Mouse (Mus musculus) embryonic facial prominence, embryonic 12.5 days (tissue): ENCODE data around the gene Pde4d. TPM values are rescaled to one million over a fixed set of nuclear protein-coding genes. Genes with fewer than 3 reads are reported as not detected.

Source experiments
- ATAC-seq: fragments of 200-750 bp; cut with Nextera tagmentation; 2 replicates; pipeline ENCODE4 v1.8.0; 2017; ENCODE audit not compliant: insufficient number of reproducible peaks, insufficient read depth, low FRiP score, low TSS enrichment
- H3K27ac ChIP-seq: fragments of 300-500 bp; sonication (generic); 2 replicates; pipeline ENCODE4 v1.5.1; 2016; ENCODE audit warnings: mild to moderate bottlenecking
- H3K27me3 ChIP-seq: fragments of 300-500 bp; sonication (generic); 2 replicates; pipeline ENCODE4 v1.6.1; 2016; ENCODE audit warnings: mild to moderate bottlenecking, moderate library complexity
- H3K36me3 ChIP-seq: fragments of 300-500 bp; sonication (generic); 2 replicates; pipeline ENCODE4 v1.6.1; 2016; ENCODE audit warnings: mild to moderate bottlenecking
- H3K4me1 ChIP-seq: fragments of 300-500 bp; sonication (generic); 2 replicates; pipeline ENCODE4 v1.6.1; 2016
- H3K4me2 ChIP-seq: fragments of 300-500 bp; sonication (generic); replicated peaks from 2 replicates; pipeline ENCODE4 v1.6.1; 2016; ENCODE audit warnings: mild to moderate bottlenecking, moderate library complexity
- H3K4me3 ChIP-seq: fragments of 300-500 bp; sonication (generic); 2 replicates; pipeline ENCODE4 v1.5.1; 2016; ENCODE audit warnings: mild to moderate bottlenecking
- H3K9ac ChIP-seq: fragments of 300-500 bp; sonication (generic); 2 replicates; pipeline ENCODE4 v1.6.1; 2016; ENCODE audit warnings: mild to moderate bottlenecking, moderate library complexity
- H3K9me3 ChIP-seq: fragments of 300-500 bp; sonication (generic); 2 replicates; pipeline ENCODE4 v1.6.1; 2016; ENCODE audit warnings: mild to moderate bottlenecking, moderate library complexity
- WGBS: fragments of 180-500 bp; shearing (Covaris S2); methylation state at CpG from one replicate; pipeline ENCODE4 v1.1.7; 2016; 5-methylcytosine and 5-hydroxymethylcytosine counted together
- polyA plus RNA-seq: library from polyadenylated mRNA; unstranded; fragments of >200 nt; fragmentation: Nextera tagmentation; extraction: Ambion mirVana; gene quantifications from 2 replicates; pipeline ENCODE4 v1.2.1, GENCODE M21; 2016

The Pde4d gene
- polyA plus RNA-seq, 1 experiment from 2014 or later, result 20.4 TPM

GRCm38 (mm10) chr13:109236047-109236446 is 786.3 kb downstream of the Pde4d start:
- WGBS, result 77% methylated on average over 4 of the region's 4 CpGs
- H3K4me1 ChIP-seq, result peaks cover 13% of the 10 kb centered on the region
- ATAC-seq, result no peak
- no peaks in the 10 kb centered on the region for H3K27me3 ChIP-seq
- no peak overlapping the region for H3K4me2 ChIP-seq
- no peak overlapping the region for H3K27ac ChIP-seq
- H3K9ac ChIP-seq, result no peak overlapping the region
- H3K4me3 ChIP-seq, result no peak overlapping the region
- no peaks in the 10 kb centered on the region for H3K9me3 ChIP-seq
- H3K36me3 ChIP-seq, result no peaks in the 10 kb centered on the region

- ATAC-seq, result no peak
- no peaks in the 10 kb centered on the region for H3K36me3 ChIP-seq
- no peak overlapping the region for H3K9ac ChIP-seq
- no peak overlapping the region for H3K27ac ChIP-seq
- no peaks in the 10 kb centered on the region for H3K27me3 ChIP-seq
- 58% methylated on average over 4 of the region's 4 CpGs for WGBS
- H3K9me3 ChIP-seq, result no peaks in the 10 kb centered on the region
- H3K4me3 ChIP-seq, result no peak overlapping the region
- H3K4me2 ChIP-seq, result no peak overlapping the region
- H3K4me1 ChIP-seq, result 0 out of 2 replicates have a peak, but pooled peaks cover 2% of the 10 kb centered on the region
These were observed 788.9 kb downstream of the Pde4d start for GRCm38 (mm10) chr13:109238670-109239069.

GRCm38 (mm10) chr13:109239296-109239695 is 789.5 kb downstream of the Pde4d start:
- H3K4me1 ChIP-seq, result 0 out of 2 replicates have a peak, but pooled peaks cover 2% of the 10 kb centered on the region
- H3K4me3 ChIP-seq, result no peak overlapping the region
- no peaks in the 10 kb centered on the region for H3K9me3 ChIP-seq
- H3K9ac ChIP-seq, result no peak overlapping the region
- H3K36me3 ChIP-seq, result no peaks in the 10 kb centered on the region
- H3K27me3 ChIP-seq, result no peaks in the 10 kb centered on the region
- 55% methylated on average over 11 of the region's 11 CpGs for WGBS
- H3K27ac ChIP-seq, result no peak overlapping the region
- no peak for ATAC-seq
- H3K4me2 ChIP-seq, result no peak overlapping the region

GRCm38 (mm10) chr13:109242456-109243050 is 792.8 kb downstream of the Pde4d start:
- Histone ChIP-seq H3K4me3 (no peak overlapping the region), H3K9ac (no peak overlapping the region), H3K9me3 (no peaks in the 10 kb centered on the region), H3K4me2 (no peak overlapping the region), H3K27ac (no peak overlapping the region), H3K27me3 (no peaks in the 10 kb centered on the region), H3K4me1 (0 out of 2 replicates have a peak, but pooled peaks cover 2% of the 10 kb centered on the region), H3K36me3 (no peaks in the 10 kb centered on the region)
- 64% methylated on average over 9 of the region's 9 CpGs for WGBS
- no peak for ATAC-seq

GRCm38 (mm10) chr13:109243160-109243559 is 793.4 kb downstream of the Pde4d start:
- Histone ChIP-seq H3K4me3 (no peak overlapping the region), H3K9me3 (no peaks in the 10 kb centered on the region), H3K9ac (no peak overlapping the region), H3K4me1 (0 out of 2 replicates have a peak, but pooled peaks cover 2% of the 10 kb centered on the region), H3K27me3 (no peaks in the 10 kb centered on the region), H3K4me2 (no peak overlapping the region), H3K36me3 (no peaks in the 10 kb centered on the region), H3K27ac (no peak overlapping the region)
- no peak for ATAC-seq
- 80% methylated on average over 3 of the region's 3 CpGs for WGBS

- Histone ChIP-seq H3K9ac (no peak overlapping the region), H3K4me3 (no peak overlapping the region), H3K27me3 (no peaks in the 10 kb centered on the region), H3K4me2 (no peak overlapping the region), H3K27ac (no peak overlapping the region), H3K36me3 (no peaks in the 10 kb centered on the region), H3K9me3 (no peaks in the 10 kb centered on the region), H3K4me1 (no peaks in the 10 kb centered on the region)
- no peak for ATAC-seq
- WGBS, result 87% methylated on average over 4 of the region's 4 CpGs
These were observed 797.3 kb downstream of the Pde4d start for GRCm38 (mm10) chr13:109247061-109247460.

- no peak overlapping the region for H3K9ac ChIP-seq
- no peaks in the 10 kb centered on the region for H3K36me3 ChIP-seq
- no peaks in the 10 kb centered on the region for H3K4me1 ChIP-seq
- no peaks in the 10 kb centered on the region for H3K9me3 ChIP-seq
- no peak overlapping the region for H3K27ac ChIP-seq
- no peak overlapping the region for H3K4me3 ChIP-seq
- no peak overlapping the region for H3K4me2 ChIP-seq
- no peak for ATAC-seq
- H3K27me3 ChIP-seq, result no peaks in the 10 kb centered on the region
These were observed 799.6 kb downstream of the Pde4d start for GRCm38 (mm10) chr13:109249315-109249714.

- Histone ChIP-seq H3K27me3 (no peaks in the 10 kb centered on the region), H3K27ac (no peak overlapping the region), H3K36me3 (no peaks in the 10 kb centered on the region), H3K4me1 (no peaks in the 10 kb centered on the region), H3K4me2 (no peak overlapping the region), H3K9ac (no peak overlapping the region), H3K9me3 (no peaks in the 10 kb centered on the region), H3K4me3 (no peak overlapping the region)
- ATAC-seq, result no peak
- WGBS, result 62% methylated on average over 4 of the region's 4 CpGs
These were observed 805.9 kb downstream of the Pde4d start for GRCm38 (mm10) chr13:109255634-109256033.

- Histone ChIP-seq H3K9me3 (no peaks in the 10 kb centered on the region), H3K36me3 (no peaks in the 10 kb centered on the region), H3K27ac (peak overlapping the region; percentile 86), H3K4me1 (peaks cover under 1% of the 10 kb centered on the region; the same call in 1 of the 2 replicates), H3K4me2 (peak overlapping the region; percentile 73), H3K4me3 (peak overlapping the region; percentile 49), H3K27me3 (no peaks in the 10 kb centered on the region), H3K9ac (peak overlapping the region; percentile 64)
- WGBS, result under 1% methylated on average over 23 of the region's 23 CpGs
- ATAC-seq, result peak; percentile 90
These were observed 810.6 kb downstream of the Pde4d start for GRCm38 (mm10) chr13:109260220-109260795.

- Histone ChIP-seq H3K9ac (peak overlapping the region; percentile 64), H3K27ac (peak overlapping the region; percentile 86), H3K4me2 (peak overlapping the region; percentile 73), H3K4me3 (peak overlapping the region; percentile 49), H3K36me3 (no peaks in the 10 kb centered on the region), H3K27me3 (no peaks in the 10 kb centered on the region), H3K4me1 (peaks cover 7% of the 10 kb centered on the region; the same call in 1 of the 2 replicates), H3K9me3 (no peaks in the 10 kb centered on the region)
- ATAC-seq, result no peak; the same call in 1 of the 2 replicates
- under 1% methylated on average over 17 of the region's 17 CpGs for WGBS
These were observed 811.2 kb downstream of the Pde4d start for GRCm38 (mm10) chr13:109260796-109261516.

GRCm38 (mm10) chr13:109261642-109262220 is 812.0 kb downstream of the Pde4d start:
- no peaks in the 10 kb centered on the region for H3K36me3 ChIP-seq
- no peaks in the 10 kb centered on the region for H3K27me3 ChIP-seq
- no peak overlapping the region for H3K27ac ChIP-seq
- peaks cover 8% of the 10 kb centered on the region; the same call in 1 of the 2 replicates for H3K4me1 ChIP-seq
- H3K9me3 ChIP-seq, result no peaks in the 10 kb centered on the region
- no peak for ATAC-seq
- H3K9ac ChIP-seq, result no peak overlapping the region
- WGBS, result 29% methylated on average over 5 of the region's 5 CpGs
- peak overlapping the region; percentile 73 for H3K4me2 ChIP-seq
- peak overlapping the region; percentile 49 for H3K4me3 ChIP-seq
